In genomic region chr9:62243991-62244611, GRCm38 (mm10) we compare ENCODE assay signal across 8 mouse cellular contexts. TPM values are rescaled to one million over a fixed set of nuclear protein-coding genes. Genes with fewer than 3 reads are reported as not detected.
DNase-seq lines count a peak whose midpoint lies in the region; ATAC-seq and TF ChIP-seq lines count a peak whose summit lies in the region.

No protein-coding gene starts in this region.

- no peak for TF ChIP-seq EP300 in ES-Bruce4 (IDR thresholded peaks at IDR 0.05; ENCODE audit: insufficient read depth, low read depth, low read length)

- H3K27ac ChIP-seq in ES-Bruce4 (ENCODE audit: insufficient read depth, low read length) = no peak overlapping the region
- H3K27ac ChIP-seq in heart, embryonic 15.5 days = no peak overlapping the region
- no peak overlapping the region for H3K27ac ChIP-seq in olfactory bulb, adult 2 months (ENCODE audit: insufficient read depth, low read depth, low read length)

- H3K9me3 ChIP-seq in ES-Bruce4 (replicated peaks; ENCODE audit: control insufficient read depth, insufficient read depth, low read length, poor library complexity, severe bottlenecking) = no peaks in the 10 kb centered on the region
- H3K9me3 ChIP-seq in heart, embryonic 15.5 days (replicated peaks) = no peaks in the 10 kb centered on the region

- H3K36me3 ChIP-seq in ES-Bruce4 (ENCODE audit: control insufficient read depth, insufficient read depth, low read length, poor library complexity, severe bottlenecking) = no peaks in the 10 kb centered on the region
- H3K36me3 ChIP-seq in heart, embryonic 15.5 days = no peaks in the 10 kb centered on the region

- no peak overlapping the region for H3K9ac ChIP-seq in ES-Bruce4 (ENCODE audit: low read depth, poor library complexity, severe bottlenecking)
- no peak overlapping the region for H3K9ac ChIP-seq in heart, embryonic 15.5 days

- peak; percentile 46; the same call in 1 of the 2 replicates for ATAC-seq in erythroid progenitor cell, adult 5-6 weeks (replicated peaks; ENCODE audit: low FRiP score, poor library complexity, severe bottlenecking)
- peak; percentile 43; the same call in 1 of the 2 replicates for ATAC-seq in heart, embryonic 15.5 days (replicated peaks; ENCODE audit: insufficient number of reproducible peaks, insufficient read depth, low FRiP score, low read depth)

- peak; percentile 66 for TF ChIP-seq CTCF in ES-Bruce4 (IDR thresholded peaks at IDR 0.05; ENCODE audit: low read depth, low read length)
- peak; percentile 82 for TF ChIP-seq CTCF in lung, adult 2 months (IDR thresholded peaks at IDR 0.05; ENCODE audit: insufficient read depth, low read length)
- peak; percentile 62 for TF ChIP-seq CTCF in olfactory bulb, adult 2 months (IDR thresholded peaks at IDR 0.05; ENCODE audit: insufficient read depth, low read depth, low read length)

- H3K4me3 ChIP-seq in ES-Bruce4 (ENCODE audit: low read depth, low read length) = no peak overlapping the region
- H3K4me3 ChIP-seq in heart, embryonic 15.5 days = peak overlapping the region; percentile 28
- H3K4me3 ChIP-seq in lung, adult 2 months (replicated peaks; ENCODE audit: extremely low read depth, low read depth, low read length) = no peak overlapping the region
- H3K4me3 ChIP-seq in olfactory bulb, adult 2 months (ENCODE audit: insufficient read depth, low read depth, low read length) = peak overlapping the region; percentile 11; the same call in 1 of the 2 replicates

- 18% methylated on average over 19 of the region's 19 CpGs for WGBS in heart, embryonic 15.5 days
- 35% methylated on average over 19 of the region's 19 CpGs for WGBS in lung, adult 2 months
- 29% methylated on average over 19 of the region's 19 CpGs for WGBS in olfactory bulb, adult 2 months

- peak; percentile 92 for DNase-seq in brain, adult 2 months (ENCODE audit: low read depth, low spot score)
- DNase-seq in kidney, postnatal 25 days = peak; percentile 80 to 91
- DNase-seq in lung, adult 2 months = peak; percentile 67
- DNase-seq in urinary bladder, postnatal 14 days (ENCODE audit: low spot score) = peak; percentile 88

- no peaks in the 10 kb centered on the region for H3K4me1 ChIP-seq in ES-Bruce4 (ENCODE audit: control insufficient read depth, insufficient read depth, low read length)
- peaks cover 5% of the 10 kb centered on the region for H3K4me1 ChIP-seq in heart, embryonic 15.5 days (replicated peaks)
- H3K4me1 ChIP-seq in lung, adult 2 months (ENCODE audit: control insufficient read depth, insufficient read depth, low read length) = peaks cover 5% of the 10 kb centered on the region; the same call in 1 of the 2 replicates
- peaks cover 7% of the 10 kb centered on the region for H3K4me1 ChIP-seq in olfactory bulb, adult 2 months (ENCODE audit: control insufficient read depth, insufficient read depth, low read length)

- H3K27me3 ChIP-seq in ES-Bruce4 (ENCODE audit: control insufficient read depth, insufficient read depth, low read length, poor library complexity, severe bottlenecking) = no peaks in the 10 kb centered on the region
- peaks cover 4% of the 10 kb centered on the region; the same call in 1 of the 2 replicates for H3K27me3 ChIP-seq in heart, embryonic 15.5 days

- TF ChIP-seq POLR2A in ES-Bruce4 (IDR thresholded peaks at IDR 0.05; ENCODE audit: insufficient read depth, low read length) = no peak
- TF ChIP-seq POLR2A in lung, adult 2 months (IDR thresholded peaks at IDR 0.05; ENCODE audit: borderline replicate concordance, extremely low read depth, low read depth, low read length) = no peak
- no peak for TF ChIP-seq POLR2A in olfactory bulb, adult 2 months (IDR thresholded peaks at IDR 0.05; ENCODE audit: insufficient read depth, low read depth, low read length)

- H3K4me2 ChIP-seq in heart, embryonic 15.5 days = peak overlapping the region; percentile 61

RNA-seq across cellular contexts. Expression of gene Spesp1, which starts 37.9 kb away (rescaled TPM):
- not detected in 2 replicates for polyA plus RNA-seq in ES-Bruce4 (2011; ENCODE audit: insufficient read depth, insufficient read length, low read depth, missing spikeins)
- not detected in 2 replicates for total RNA-seq in erythroid progenitor cell, adult 5-6 weeks (2015; ENCODE audit: low replicate concordance)
- total RNA-seq in erythroid progenitor cell, adult 5-6 weeks (2017; ENCODE audit: low replicate concordance) = not detected in 2 replicates
- polyA plus RNA-seq in heart, embryonic 15.5 days (2015; fragmentation: Nextera tagmentation; extraction: Ambion mirVana) = not detected in 2 replicates
- polyA plus RNA-seq in lung, adult 2 months (2012; rRNA removed) = not detected in 2 replicates
- polyA plus RNA-seq in olfactory bulb, adult 2 months (2012; ENCODE audit: insufficient read depth, insufficient read length, low replicate concordance, missing spikeins) = not detected in 2 replicates

Comparison
In these comparisons a context has a peak if more than half of its experiments do, and no peak if none do; other contexts are left out.
1. H3K4me3 ChIP-seq: peak in heart, embryonic 15.5 days (single experiment) and olfactory bulb, adult 2 months (single experiment); none in ES-Bruce4 (single experiment) and lung, adult 2 months (single experiment).
2. Peak in every context shown above with its lines, with median percentiles within 50 percentile points of each other: CTCF ChIP-seq and DNase-seq.